Comparison of ENCODE assay signal across 24 mouse cellular contexts in genomic region chr9:32291618-32292017, GRCm38 (mm10). TPM values are rescaled to one million over a fixed set of nuclear protein-coding genes. Genes with fewer than 3 reads are reported as not detected.
DNase-seq lines count a peak whose midpoint lies in the region; TF ChIP-seq lines count a peak whose summit lies in the region.
"Had no signal": no experiment of that assay in that cellular context is flagged by ENCODE, and none has a peak within 500 bp of the region (broad histone marks: within the 10 kb centered on the region; RNA-seq: fewer than 3 reads in every experiment).

No protein-coding gene starts in this region.

- H3K4me1 ChIP-seq in heart, adult 2 months (ENCODE audit: control insufficient read depth, insufficient read depth, low read length) = peaks cover 4% of the 10 kb centered on the region
- H3K4me1 ChIP-seq: embryonic facial prominence, embryonic 13.5 days; forebrain, embryonic 15.5 days; limb, embryonic 13.5 days had no signal

- 51% methylated on average over 7 of the region's 7 CpGs for WGBS in heart, adult 2 months

- H3K4me3 ChIP-seq in heart, adult 2 months = no peak overlapping the region
- H3K4me3 ChIP-seq: embryonic facial prominence, embryonic 13.5 days; forebrain, embryonic 15.5 days; heart, embryonic 10.5 days; hindbrain, embryonic 13.5 days; limb, embryonic 13.5 days; midbrain, embryonic 10.5 days had no signal

- TF ChIP-seq CTCF in heart, adult 2 months (IDR thresholded peaks at IDR 0.05) = no peak

- intact Hi-C loops in left cerebral cortex, postnatal 4 days (cut with DNase I) = no loop called here
- intact Hi-C loops in heart, adult 2 months (cut with DNase I) = no loop called here

- H3K27me3 ChIP-seq in heart, adult 2 months (ENCODE audit: control insufficient read depth, insufficient read depth, low read length) = no peaks in the 10 kb centered on the region
- H3K27me3 ChIP-seq: embryonic facial prominence, embryonic 13.5 days; forebrain, embryonic 15.5 days; hindbrain, embryonic 13.5 days; limb, embryonic 13.5 days had no signal

- peak; percentile 9 for DNase-seq in testis, postnatal 14 days (ENCODE audit: low spot score)
- no peak for DNase-seq in testis, postnatal 10 days (ENCODE audit: low spot score)
- peak; percentile 53 for DNase-seq in kidney, adult 9 months
- peak; percentile 35 to 61 for DNase-seq in kidney, postnatal 36 days
- DNase-seq in yolk sac, embryonic 10.5 days (ENCODE audit: low spot score) = peak; percentile 43
- no peak for DNase-seq in left cerebral cortex, postnatal 4 days
- DNase-seq in heart, adult 2 months = no peak
- DNase-seq in cerebellum, adult 18-20 months = no peak
- DNase-seq: adrenal gland, adult 2 months; cerebellum, adult 9-10 months; layer of hippocampus, adult 9-11 months; lung, adult 2 months; lung, postnatal 4 days; right cerebral cortex, postnatal 4 days; thymus, adult 18-20 months; thymus, postnatal 4 days had no signal

- H3K36me3 ChIP-seq in heart, adult 2 months (ENCODE audit: control insufficient read depth, insufficient read depth, low read length) = no peaks in the 10 kb centered on the region
- H3K36me3 ChIP-seq: embryonic facial prominence, embryonic 13.5 days; forebrain, embryonic 15.5 days; heart, embryonic 10.5 days; hindbrain, embryonic 13.5 days; limb, embryonic 13.5 days; midbrain, embryonic 10.5 days had no signal

- H3K79me2 ChIP-seq in heart, adult 2 months (replicated peaks; ENCODE audit: control insufficient read depth, insufficient read depth, low read length) = no peaks in the 10 kb centered on the region

- TF ChIP-seq POLR2A in heart, adult 2 months (IDR thresholded peaks at IDR 0.05; ENCODE audit: insufficient read depth, low read depth, low read length) = no peak

- no peak overlapping the region for H3K27ac ChIP-seq in heart, adult 2 months
- H3K27ac ChIP-seq: embryonic facial prominence, embryonic 13.5 days; forebrain, embryonic 15.5 days; heart, embryonic 10.5 days; hindbrain, embryonic 13.5 days; limb, embryonic 13.5 days; midbrain, embryonic 10.5 days had no signal

- TF ChIP-seq EP300 in heart, adult 2 months (IDR thresholded peaks at IDR 0.05; ENCODE audit: insufficient read depth, low read depth, low read length) = no peak

- no peak overlapping the region for H3K9ac ChIP-seq in heart, adult 2 months (ENCODE audit: low read depth, low read length)
- H3K9ac ChIP-seq: embryonic facial prominence, embryonic 13.5 days; forebrain, embryonic 15.5 days; hindbrain, embryonic 13.5 days; limb, embryonic 13.5 days had no signal

RNA-seq across cellular contexts. Expression of gene Kcnj5, which starts 52.5 kb away (rescaled TPM):
- total RNA-seq in left cerebral cortex, postnatal 4 days (2021) = 1 to 10 TPM; 1.4 to 1.8 TPM
- total RNA-seq in heart, adult 2 months (2021) = 10 to 100 TPM; 47.2 to 52.4 TPM
- 32.3 and 65.7 TPM in 2 replicates for polyA plus RNA-seq in heart, adult 2 months (2012; rRNA removed)
- total RNA-seq: gastrocnemius, postnatal 4 days had no signal
- polyA plus RNA-seq: inflammation-experienced regulatory T-cells, adult 6 months had no signal

Comparison
In these comparisons a context has a peak if more than half of its experiments do, and no peak if none do; other contexts are left out.
1. DNase-seq: peak in testis, postnatal 14 days (single experiment), kidney, adult 9 months (single experiment), kidney, postnatal 36 days (2 of 2) and yolk sac, embryonic 10.5 days (single experiment); none in testis, postnatal 10 days (single experiment), left cerebral cortex, postnatal 4 days (single experiment), heart, adult 2 months (0 of 2) and cerebellum, adult 18-20 months (0 of 2).
2. RNA of gene Kcnj5, which starts 52.5 kb away (total RNA-seq): 47.2 to 52.4 TPM in heart, adult 2 months; 1.4 to 1.8 TPM in left cerebral cortex, postnatal 4 days; every median in the first group is over 10 times any median in the second.